Mouse (Mus musculus): ENCODE results near the gene F2r. TPM values are rescaled to one million over a fixed set of nuclear protein-coding genes. Genes with fewer than 3 reads are reported as not detected.

F2r gene
- polyA plus RNA-seq (2015; fragmentation: Nextera tagmentation; extraction: Ambion mirVana) = 92.3 and 95.1 TPM in 2 replicates

DNA sequence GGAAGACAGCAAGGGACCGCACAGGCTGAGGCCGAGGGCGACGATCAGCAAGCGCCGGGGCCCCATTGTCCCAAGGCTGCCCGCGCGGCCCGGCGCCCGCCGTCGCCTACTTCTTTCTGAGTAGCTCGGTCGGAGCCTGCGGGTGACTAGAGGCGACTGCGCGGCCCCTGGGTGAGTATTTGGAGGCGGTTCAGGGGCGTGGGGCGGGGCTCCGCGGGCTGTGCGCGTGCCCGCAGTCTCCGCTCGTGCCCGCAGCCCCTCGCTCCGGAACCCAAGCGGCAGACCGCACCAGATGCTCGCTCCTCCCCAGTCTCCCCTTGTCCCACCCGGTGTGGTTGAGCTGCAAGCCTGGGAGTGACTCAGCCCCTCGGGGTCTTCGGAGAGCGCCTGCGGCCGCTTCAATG, at the start of gene F2r:
Gene F2r (minus strand): TSS at position 179 of the 404 bp plus-strand sequence.
- Histone ChIP-seq H3K27me3 (no peaks in the 10 kb centered on the region), H3K4me1 (peaks cover 36% of the 10 kb centered on the region), H3K36me3 (ENCODE audit: poor library complexity, severe bottlenecking) (peaks cover 5% of the 10 kb centered on the region; the same call in 1 of the 2 replicates), H3K9ac (peak within 1 kb of the TSS; percentile 94), H3K4me3 (peak within 1 kb of the TSS; percentile 63), H3K4me2 (peak within 1 kb of the TSS; percentile 83), H3K27ac (peak within 1 kb of the TSS; percentile 45; the same call in 1 of the 2 replicates), H3K9me3 (replicated peaks) (no peaks in the 10 kb centered on the region)
- under 1% methylated on average over 39 of the region's 42 CpGs for WGBS
- ATAC-seq = peak; percentile 94

DNA sequence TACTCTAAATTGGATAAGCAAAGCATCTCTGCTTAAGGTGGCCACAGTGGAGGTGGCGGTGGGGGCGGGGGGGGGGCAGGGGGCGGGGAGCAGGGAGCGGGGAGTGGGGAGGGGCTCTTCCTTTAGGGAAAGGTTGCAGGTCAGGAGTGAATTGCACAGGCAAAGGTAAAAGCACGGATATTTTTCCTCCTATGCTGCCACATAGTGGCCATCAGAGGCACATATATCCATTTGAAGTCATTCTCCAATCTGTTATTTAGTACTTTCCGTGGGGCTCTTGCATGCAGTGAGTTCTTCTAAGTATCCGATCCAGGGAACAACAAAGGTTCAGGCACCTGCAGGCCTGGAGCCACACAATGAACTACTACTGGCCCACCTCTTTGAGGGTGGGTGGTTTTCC, 49.0 kb upstream of the F2r start:
- ATAC-seq = peak; percentile 50; the same call in 1 of the 2 replicates
- Histone ChIP-seq H3K4me2 (no peak overlapping the region), H3K4me3 (no peak overlapping the region), H3K4me1 (0 out of 2 replicates have a peak, but pooled peaks cover 4% of the 10 kb centered on the region), H3K27me3 (no peaks in the 10 kb centered on the region), H3K9ac (no peak overlapping the region), H3K27ac (no peak overlapping the region), H3K9me3 (replicated peaks) (no peaks in the 10 kb centered on the region), H3K36me3 (ENCODE audit: poor library complexity, severe bottlenecking) (peaks cover 40% of the 10 kb centered on the region)
- 14% methylated on average over 7 of the region's 7 CpGs for WGBS

DNA sequence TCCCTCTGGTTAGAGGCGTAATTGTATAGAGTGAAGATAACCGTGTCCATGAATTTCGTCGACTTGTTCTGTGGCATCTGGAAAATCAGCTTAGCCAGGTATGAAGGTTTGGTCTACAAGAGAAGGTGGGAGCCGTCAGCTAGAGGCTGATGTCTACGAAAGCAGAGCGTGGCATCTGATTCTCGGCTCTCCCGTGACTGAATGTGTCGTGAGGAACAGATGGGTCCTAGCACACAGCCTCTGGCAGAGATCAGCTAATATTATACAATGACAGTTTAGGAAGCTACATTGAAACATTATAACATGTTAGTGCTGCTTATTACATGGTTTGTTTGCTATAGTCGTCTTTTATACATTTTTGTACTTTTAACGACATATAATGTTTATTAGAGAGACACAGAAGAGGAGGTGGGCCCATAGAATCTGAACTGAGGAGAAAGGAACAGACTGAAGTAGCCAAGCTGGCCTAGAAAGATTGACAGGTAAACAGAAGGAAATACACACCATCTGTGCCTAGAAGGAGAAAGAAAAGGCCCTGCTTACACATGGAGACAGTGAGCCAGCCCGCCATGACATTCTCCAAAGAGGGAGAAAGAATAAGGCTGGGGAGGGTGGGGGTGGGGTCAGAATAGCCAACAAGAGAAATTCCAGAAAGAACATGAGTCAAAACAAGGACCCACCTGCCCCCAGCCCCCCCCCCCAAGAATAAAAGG, 47.5 kb upstream of the F2r start:
- 0 out of 2 replicates have a peak, but pooled peaks cover 4% of the 10 kb centered on the region for H3K4me1 ChIP-seq
- H3K4me3 ChIP-seq = no peak overlapping the region
- H3K27me3 ChIP-seq = no peaks in the 10 kb centered on the region
- no peak overlapping the region for H3K9ac ChIP-seq
- peak; percentile 87 for ATAC-seq
- H3K4me2 ChIP-seq = no peak overlapping the region
- H3K27ac ChIP-seq = peak overlapping the region; percentile 63
- 77% methylated on average over 13 of the region's 13 CpGs for WGBS
- no peaks in the 10 kb centered on the region for H3K9me3 ChIP-seq (replicated peaks)
- peaks cover 33% of the 10 kb centered on the region for H3K36me3 ChIP-seq (ENCODE audit: poor library complexity, severe bottlenecking)

DNA sequence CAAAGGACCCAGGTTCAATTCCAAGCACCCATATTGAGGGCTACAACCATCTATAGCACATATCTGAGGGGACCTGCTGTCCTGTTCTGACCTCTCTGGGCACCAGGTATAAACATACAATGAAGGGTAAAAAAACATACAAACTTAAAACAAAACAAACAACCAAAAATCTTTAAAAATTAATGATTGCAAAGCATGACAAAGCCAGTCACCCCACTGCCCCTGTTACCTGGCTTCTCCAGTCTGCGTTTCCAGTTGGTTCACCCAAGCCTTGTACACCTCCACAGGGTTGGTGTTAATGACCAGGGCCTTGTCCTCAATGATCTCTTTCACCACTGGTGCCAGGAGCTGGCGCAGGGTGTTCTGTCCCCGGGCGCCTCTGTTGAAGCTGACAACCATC, 45.5 kb upstream of the F2r start:
- Histone ChIP-seq H3K4me2 (no peak overlapping the region), H3K4me1 (0 out of 2 replicates have a peak, but pooled peaks cover 4% of the 10 kb centered on the region), H3K9me3 (replicated peaks) (no peaks in the 10 kb centered on the region), H3K4me3 (no peak overlapping the region), H3K36me3 (ENCODE audit: poor library complexity, severe bottlenecking) (peaks cover 36% of the 10 kb centered on the region), H3K9ac (no peak overlapping the region), H3K27ac (no peak overlapping the region), H3K27me3 (no peaks in the 10 kb centered on the region)
- WGBS = 97% methylated on average over 4 of the region's 4 CpGs
- no peak for ATAC-seq

DNA sequence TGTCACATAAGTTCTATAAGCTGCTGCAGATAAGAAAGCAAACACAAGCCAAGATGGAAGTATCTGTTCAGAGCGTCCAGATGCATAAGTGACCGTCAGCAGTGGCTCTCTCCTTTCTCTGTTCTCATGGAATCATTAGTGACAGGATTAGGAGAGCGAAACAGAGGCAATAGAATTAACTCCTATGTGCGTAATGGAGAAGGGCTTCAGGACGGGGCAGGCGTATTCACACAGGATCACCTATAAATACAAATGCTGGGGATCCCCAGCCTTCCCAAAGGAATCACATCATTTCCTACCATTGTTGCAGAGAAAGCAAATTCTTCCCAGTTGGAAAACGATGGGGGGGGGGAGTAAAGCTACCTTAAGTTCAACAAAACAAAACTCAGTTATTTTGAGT, 41.1 kb upstream of the F2r start:
- peaks cover 28% of the 10 kb centered on the region for H3K36me3 ChIP-seq (ENCODE audit: poor library complexity, severe bottlenecking)
- no peaks in the 10 kb centered on the region for H3K9me3 ChIP-seq (replicated peaks)
- no peak overlapping the region for H3K9ac ChIP-seq
- no peaks in the 10 kb centered on the region for H3K27me3 ChIP-seq
- WGBS = 83% methylated on average over 7 of the region's 7 CpGs
- H3K4me1 ChIP-seq = no peaks in the 10 kb centered on the region
- no peak overlapping the region for H3K4me3 ChIP-seq
- no peak overlapping the region for H3K4me2 ChIP-seq
- no peak for ATAC-seq
- no peak overlapping the region for H3K27ac ChIP-seq

DNA sequence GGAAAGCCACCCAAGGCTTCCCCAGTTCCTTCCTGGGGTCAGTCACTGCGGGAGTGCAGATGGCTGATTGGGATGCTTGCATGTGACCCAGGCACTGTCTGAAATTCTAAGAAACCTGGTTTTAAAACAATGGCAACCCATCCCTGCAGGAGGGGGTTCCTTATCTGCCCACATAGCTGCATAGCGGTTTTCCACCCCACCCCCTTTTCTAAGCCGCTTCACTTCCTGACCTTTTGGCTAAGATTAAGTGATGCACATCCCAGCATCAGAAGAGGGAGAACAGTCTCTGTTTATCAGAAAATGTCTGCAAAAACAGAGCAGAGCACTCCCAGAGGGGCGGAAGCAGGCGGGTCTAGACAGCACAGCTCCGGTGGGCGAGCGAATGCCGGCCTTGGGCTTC, 38.9 kb upstream of the F2r start:
- no peak overlapping the region for H3K4me2 ChIP-seq
- no peaks in the 10 kb centered on the region for H3K27me3 ChIP-seq
- H3K9me3 ChIP-seq (replicated peaks) = no peaks in the 10 kb centered on the region
- 68% methylated on average over 9 of the region's 9 CpGs for WGBS
- H3K4me1 ChIP-seq = no peaks in the 10 kb centered on the region
- ATAC-seq = no peak
- no peak overlapping the region for H3K9ac ChIP-seq
- peaks cover 15% of the 10 kb centered on the region; the same call in 1 of the 2 replicates for H3K36me3 ChIP-seq (ENCODE audit: poor library complexity, severe bottlenecking)
- H3K27ac ChIP-seq = no peak overlapping the region
- H3K4me3 ChIP-seq = no peak overlapping the region

DNA sequence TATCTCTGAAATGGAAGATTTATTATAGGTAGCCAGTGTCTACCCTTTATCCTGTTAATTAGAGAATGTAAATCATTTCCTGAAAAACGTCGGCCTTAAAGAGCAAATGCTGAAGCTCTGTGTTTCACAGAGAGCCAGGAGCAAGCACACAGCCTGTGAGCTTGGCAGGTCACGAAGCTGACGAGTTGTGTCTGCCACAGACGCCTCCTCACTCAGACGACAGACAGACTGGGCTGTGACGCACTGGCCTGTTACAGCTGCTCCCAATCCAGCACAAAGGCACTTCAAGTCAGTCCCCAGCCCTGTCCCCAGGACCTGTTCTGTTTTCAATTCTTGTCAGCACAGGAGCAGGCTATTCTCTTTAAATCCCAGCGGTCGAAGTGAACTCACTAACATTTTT, 37.0 kb upstream of the F2r start:
- ATAC-seq = peak; percentile 78; the same call in 1 of the 2 replicates
- H3K4me3 ChIP-seq = no peak overlapping the region
- no peaks in the 10 kb centered on the region for H3K27me3 ChIP-seq
- 43% methylated on average over 9 of the region's 9 CpGs for WGBS
- H3K9ac ChIP-seq = no peak overlapping the region
- peaks cover 15% of the 10 kb centered on the region; the same call in 1 of the 2 replicates for H3K36me3 ChIP-seq (ENCODE audit: poor library complexity, severe bottlenecking)
- no peak overlapping the region for H3K4me2 ChIP-seq
- no peaks in the 10 kb centered on the region for H3K4me1 ChIP-seq
- H3K9me3 ChIP-seq (replicated peaks) = no peaks in the 10 kb centered on the region
- H3K27ac ChIP-seq = peak overlapping the region; percentile 69

DNA sequence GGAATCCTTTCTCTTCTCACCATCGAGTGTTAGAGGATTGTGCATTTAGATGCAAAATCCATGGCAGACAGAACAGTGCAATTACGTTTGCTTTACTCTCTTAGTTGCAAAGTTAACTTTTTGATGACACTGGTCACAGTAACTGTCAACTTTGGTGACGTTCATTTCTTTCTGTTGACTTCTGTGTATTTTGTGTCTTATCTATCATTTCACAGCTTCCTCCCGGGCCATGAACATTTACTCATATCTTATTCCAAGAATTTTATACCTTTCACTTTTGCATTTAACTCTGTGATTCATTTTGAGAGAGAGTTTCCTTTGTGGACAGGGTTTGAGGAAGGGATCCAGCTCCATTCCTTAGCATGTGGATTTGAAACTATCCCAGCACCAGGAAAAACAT, 35.4 kb upstream of the F2r start:
- Histone ChIP-seq H3K9me3 (replicated peaks) (no peaks in the 10 kb centered on the region), H3K9ac (no peak overlapping the region)
- WGBS = 93% methylated on average over 4 of the region's 4 CpGs

DNA sequence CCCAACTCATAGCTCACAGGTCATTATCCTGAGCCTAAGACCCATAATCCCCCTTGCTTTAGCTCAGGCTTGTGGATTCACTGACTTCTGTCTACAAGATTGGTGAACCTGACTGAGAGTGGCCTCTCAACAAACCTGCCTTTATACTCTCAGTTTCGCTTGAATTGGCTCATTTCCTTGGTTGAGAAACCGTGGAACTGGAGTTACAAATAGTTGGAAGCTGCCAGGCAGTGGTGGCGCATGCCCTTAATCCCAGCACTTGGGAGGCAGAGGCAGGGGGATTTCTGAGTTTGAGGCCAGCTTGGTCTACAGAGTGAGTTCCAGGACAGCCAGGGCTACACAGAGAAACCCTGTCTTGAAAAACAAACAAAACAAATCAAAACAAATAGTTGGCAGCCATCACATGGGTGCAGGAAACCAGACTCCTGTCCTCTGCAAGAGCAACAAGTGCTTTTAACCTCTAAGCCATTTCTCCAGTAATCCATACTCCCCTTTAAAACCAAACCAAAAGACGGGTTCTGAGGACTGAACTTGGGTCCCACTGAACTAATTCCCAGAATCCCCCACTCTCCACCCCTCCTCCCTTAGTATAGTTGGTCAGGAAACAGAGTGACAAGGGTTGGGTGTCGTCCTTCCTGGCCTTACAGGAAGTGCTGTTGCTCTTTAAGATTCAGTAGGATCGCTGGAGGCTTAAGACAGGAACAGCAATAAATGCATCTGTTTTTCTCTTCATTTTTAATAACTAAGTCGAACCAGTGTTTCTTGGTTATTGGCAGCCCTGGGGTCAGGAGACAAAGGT, 33.8 kb upstream of the F2r start:
- H3K27me3 ChIP-seq = no peaks in the 10 kb centered on the region
- 0 out of 2 replicates have a peak, but pooled peaks cover 6% of the 10 kb centered on the region for H3K36me3 ChIP-seq (ENCODE audit: poor library complexity, severe bottlenecking)
- H3K4me2 ChIP-seq = no peak overlapping the region
- no peaks in the 10 kb centered on the region for H3K9me3 ChIP-seq (replicated peaks)
- H3K4me1 ChIP-seq = no peaks in the 10 kb centered on the region
- H3K9ac ChIP-seq = no peak overlapping the region
- no peak overlapping the region for H3K27ac ChIP-seq
- ATAC-seq = no peak
- 89% methylated on average over 7 of the region's 7 CpGs for WGBS
- H3K4me3 ChIP-seq = no peak overlapping the region

More for the DNA sequence above, 35.4 kb upstream of the F2r start:
- Histone ChIP-seq H3K27ac (no peak overlapping the region), H3K4me3 (no peak overlapping the region), H3K4me1 (no peaks in the 10 kb centered on the region), H3K4me2 (no peak overlapping the region), H3K27me3 (no peaks in the 10 kb centered on the region), H3K36me3 (ENCODE audit: poor library complexity, severe bottlenecking) (0 out of 2 replicates have a peak, but pooled peaks cover 14% of the 10 kb centered on the region)
- no peak for ATAC-seq

DNA sequence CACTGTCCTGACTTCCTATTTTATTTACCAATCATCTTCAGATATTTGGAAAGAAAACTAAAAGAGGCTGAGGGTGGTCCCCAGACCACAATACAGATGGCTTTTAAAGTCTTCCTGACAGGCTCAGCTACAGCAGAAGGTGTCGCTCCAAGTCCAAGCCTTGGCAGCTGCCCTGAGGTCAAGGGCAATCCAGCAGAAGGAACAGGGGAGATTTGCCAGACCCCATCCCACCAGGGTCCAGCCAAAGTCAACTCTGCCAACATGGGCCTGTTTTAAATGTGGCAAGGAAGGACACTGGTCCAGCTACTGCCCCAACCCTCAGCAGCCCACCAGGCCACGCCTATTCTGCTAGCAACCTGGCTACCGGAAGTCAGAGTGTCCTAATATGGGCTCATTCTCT, 31.7 kb upstream of the F2r start:
- Histone ChIP-seq H3K9ac (no peak overlapping the region), H3K36me3 (ENCODE audit: poor library complexity, severe bottlenecking) (peaks cover 24% of the 10 kb centered on the region; the same call in 1 of the 2 replicates), H3K9me3 (replicated peaks) (no peaks in the 10 kb centered on the region), H3K27ac (no peak overlapping the region), H3K4me1 (no peaks in the 10 kb centered on the region), H3K4me3 (no peak overlapping the region), H3K4me2 (no peak overlapping the region), H3K27me3 (no peaks in the 10 kb centered on the region)
- WGBS = 91% methylated on average over 3 of the region's 3 CpGs
- ATAC-seq = no peak

DNA sequence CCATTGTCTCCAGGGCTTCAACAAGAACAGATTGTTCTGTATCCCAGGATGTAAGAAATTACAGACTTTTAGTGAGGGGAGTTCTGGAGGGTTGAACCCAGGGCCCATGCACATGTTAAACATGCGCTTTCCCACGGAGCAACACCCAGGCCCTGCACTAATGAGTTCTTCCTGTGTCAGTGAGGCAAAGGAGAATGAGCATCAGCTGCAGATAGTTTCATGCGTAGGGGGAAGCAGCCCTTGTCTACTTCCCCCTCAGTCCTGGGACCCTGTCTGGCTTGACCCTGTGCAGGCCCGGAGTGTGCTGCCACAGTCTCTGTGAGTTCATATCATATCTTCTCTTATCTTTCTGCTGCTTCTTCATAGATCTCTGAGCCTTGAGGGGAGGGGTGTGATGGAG, 29.0 kb upstream of the F2r start:
- Histone ChIP-seq H3K4me1 (peaks cover 2% of the 10 kb centered on the region; the same call in 1 of the 2 replicates), H3K27ac (no peak overlapping the region), H3K36me3 (ENCODE audit: poor library complexity, severe bottlenecking) (peaks cover 31% of the 10 kb centered on the region; the same call in 1 of the 2 replicates), H3K4me3 (no peak overlapping the region), H3K4me2 (no peak overlapping the region), H3K27me3 (no peaks in the 10 kb centered on the region), H3K9me3 (replicated peaks) (no peaks in the 10 kb centered on the region), H3K9ac (no peak overlapping the region)
- no peak for ATAC-seq
- WGBS = 89% methylated on average over 4 of the region's 4 CpGs

DNA sequence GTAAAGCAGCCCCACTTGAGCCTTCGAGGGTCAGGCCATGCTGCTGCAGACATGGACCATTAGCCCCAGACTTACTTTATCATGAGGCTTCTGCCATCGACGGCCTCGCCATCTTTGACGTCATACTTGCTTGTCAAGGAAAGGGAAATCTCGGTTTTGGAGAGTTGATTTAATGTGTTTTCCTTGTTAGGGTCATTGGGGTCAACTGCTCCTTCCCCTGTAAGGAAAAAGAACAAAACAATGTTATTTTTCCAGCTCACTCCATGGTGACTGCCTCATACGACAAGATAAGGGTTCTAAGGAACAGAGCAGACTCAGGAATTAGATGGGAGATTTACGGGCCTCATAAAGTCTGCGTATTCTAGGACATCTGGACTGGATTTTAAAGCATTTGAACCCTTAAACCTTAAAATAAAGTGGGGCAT, 28.4 kb upstream of the F2r start:
- Histone ChIP-seq H3K9me3 (replicated peaks) (no peaks in the 10 kb centered on the region), H3K27ac (no peak overlapping the region), H3K4me1 (peaks cover 2% of the 10 kb centered on the region; the same call in 1 of the 2 replicates), H3K4me3 (no peak overlapping the region), H3K4me2 (no peak overlapping the region), H3K27me3 (no peaks in the 10 kb centered on the region), H3K9ac (no peak overlapping the region), H3K36me3 (ENCODE audit: poor library complexity, severe bottlenecking) (peaks cover 33% of the 10 kb centered on the region; the same call in 1 of the 2 replicates)
- 88% methylated on average over 9 of the region's 9 CpGs for WGBS
- ATAC-seq = no peak
